ENCODE assay signal across 8 mouse cellular contexts in genomic region chr17:8339666-8340374, GRCm38 (mm10). TPM values are rescaled to one million over a fixed set of nuclear protein-coding genes. Genes with fewer than 3 reads are reported as not detected.
A peak's percentile ranks its signal among the peaks of the same experiment; 100 is the strongest.
DNase-seq lines count a peak whose midpoint lies in the region; ATAC-seq and TF ChIP-seq lines count a peak whose summit lies in the region.

No protein-coding gene starts in this region.

- no peak for ATAC-seq in intestine, embryonic 16.5 days
- ATAC-seq in midbrain, postnatal 0 days (ENCODE audit: low FRiP score) = peak; percentile 73

- H3K27me3 ChIP-seq in embryonic facial prominence, embryonic 10.5 days (replicated peaks; ENCODE audit: low read depth, poor library complexity, severe bottlenecking) = peaks cover 65% of the 10 kb centered on the region
- H3K27me3 ChIP-seq in intestine, embryonic 16.5 days (replicated peaks; ENCODE audit: control insufficient read depth, insufficient read depth, low read length) = peaks cover 36% of the 10 kb centered on the region
- H3K27me3 ChIP-seq in midbrain, postnatal 0 days (ENCODE audit: insufficient read depth, low read length) = no peaks in the 10 kb centered on the region

- DNase-seq in kidney, postnatal 10 days = peak; percentile 18
- DNase-seq in kidney, postnatal 36 days = no peak
- DNase-seq in embryonic facial prominence, embryonic 10.5 days (ENCODE audit: low spot score) = no peak
- DNase-seq in midbrain, postnatal 0 days (ENCODE audit: low spot score) = peak; percentile 90
- no peak for DNase-seq in ovary, postnatal 14 days (ENCODE audit: low spot score)
- no peak for DNase-seq in urinary bladder, postnatal 10 days (ENCODE audit: low spot score)
- DNase-seq in gastrocnemius, postnatal 4 days (ENCODE audit: low spot score in 2 of 2) = no peak

- H3K9me3 ChIP-seq in embryonic facial prominence, embryonic 10.5 days = no peaks in the 10 kb centered on the region
- H3K9me3 ChIP-seq in intestine, embryonic 16.5 days (ENCODE audit: control insufficient read depth, low read length) = no peaks in the 10 kb centered on the region; the same call in 1 of the 2 replicates
- H3K9me3 ChIP-seq in midbrain, postnatal 0 days (ENCODE audit: low read length) = no peaks in the 10 kb centered on the region

- H3K36me3 ChIP-seq in embryonic facial prominence, embryonic 10.5 days (replicated peaks) = no peaks in the 10 kb centered on the region
- no peaks in the 10 kb centered on the region for H3K36me3 ChIP-seq in intestine, embryonic 16.5 days (ENCODE audit: control insufficient read depth, insufficient read depth, low read length)
- no peaks in the 10 kb centered on the region for H3K36me3 ChIP-seq in midbrain, postnatal 0 days (ENCODE audit: insufficient read depth, low read length)

- WGBS in embryonic facial prominence, embryonic 10.5 days = 26% methylated on average over 8 of the region's 8 CpGs
- WGBS in intestine, embryonic 16.5 days = 28% methylated on average over 8 of the region's 8 CpGs
- WGBS in midbrain, postnatal 0 days = 11% methylated on average over 8 of the region's 8 CpGs

- TF ChIP-seq CTCF in midbrain, postnatal 0 days (IDR thresholded peaks at IDR 0.05) = no peak

- H3K4me2 ChIP-seq in intestine, embryonic 16.5 days (ENCODE audit: low read depth, low read length) = peak overlapping the region; percentile 99; the same call in 1 of the 2 replicates
- peak overlapping the region; percentile 98 for H3K4me2 ChIP-seq in midbrain, postnatal 0 days (ENCODE audit: low read depth, low read length, poor library complexity, severe bottlenecking)

- H3K4me1 ChIP-seq in embryonic facial prominence, embryonic 10.5 days = peaks cover 19% of the 10 kb centered on the region
- peaks cover 14% of the 10 kb centered on the region; the same call in 1 of the 2 replicates for H3K4me1 ChIP-seq in intestine, embryonic 16.5 days (ENCODE audit: control insufficient read depth, insufficient read depth, low read length)
- H3K4me1 ChIP-seq in midbrain, postnatal 0 days (ENCODE audit: insufficient read depth, low read length) = peaks cover 22% of the 10 kb centered on the region

- H3K9ac ChIP-seq in intestine, embryonic 16.5 days (ENCODE audit: low read depth, low read length) = no peak overlapping the region
- peak overlapping the region; percentile 95 for H3K9ac ChIP-seq in midbrain, postnatal 0 days (replicated peaks; ENCODE audit: low read length, poor library complexity, severe bottlenecking)

- H3K4me3 ChIP-seq in embryonic facial prominence, embryonic 10.5 days = peak overlapping the region; percentile 65
- H3K4me3 ChIP-seq in intestine, embryonic 16.5 days (ENCODE audit: low read length) = no peak overlapping the region
- H3K4me3 ChIP-seq in midbrain, postnatal 0 days (ENCODE audit: low read depth, low read length) = peak overlapping the region; percentile 75

- no peak overlapping the region for H3K27ac ChIP-seq in embryonic facial prominence, embryonic 10.5 days (replicated peaks)
- no peak overlapping the region for H3K27ac ChIP-seq in intestine, embryonic 16.5 days (ENCODE audit: low read length)
- peak overlapping the region; percentile 95 for H3K27ac ChIP-seq in midbrain, postnatal 0 days (ENCODE audit: low read depth, low read length)

RNA-seq across cellular contexts. Expression of gene Prr18, which starts 2.6 kb away (rescaled TPM):
- polyA plus RNA-seq in embryonic facial prominence, embryonic 10.5 days (2016; fragmentation: Nextera tagmentation; extraction: Ambion mirVana) = 0.32 and 0.33 TPM in 2 replicates
- polyA plus RNA-seq in intestine, embryonic 16.5 days (2015; fragmentation: Nextera tagmentation; extraction: Ambion mirVana) = 0.17 and 0.20 TPM in 2 replicates
- 29.8 and 31.5 TPM in 2 replicates for total RNA-seq in midbrain, postnatal 0 days (2014; rRNA removed)
- polyA plus RNA-seq in midbrain, postnatal 0 days (2015; fragmentation: Nextera tagmentation; extraction: Ambion mirVana) = 15.7 and 15.9 TPM in 2 replicates
- total RNA-seq in gastrocnemius, postnatal 4 days (2021) = under 1 TPM; 0.12 to 0.18 TPM

RNA-seq across cellular contexts. Expression of gene T2, which starts 16.0 kb away (rescaled TPM):
- polyA plus RNA-seq in embryonic facial prominence, embryonic 10.5 days (2016; fragmentation: Nextera tagmentation; extraction: Ambion mirVana) = 0.35 and 0.87 TPM in 2 replicates
- polyA plus RNA-seq in intestine, embryonic 16.5 days (2015; fragmentation: Nextera tagmentation; extraction: Ambion mirVana) = 0.22 and 0.24 TPM in 2 replicates
- total RNA-seq in midbrain, postnatal 0 days (2014; rRNA removed) = 0.38 and 2.1 TPM in 2 replicates
- polyA plus RNA-seq in midbrain, postnatal 0 days (2015; fragmentation: Nextera tagmentation; extraction: Ambion mirVana) = 0.81 and 0.90 TPM in 2 replicates
- total RNA-seq in gastrocnemius, postnatal 4 days (2021) = not detected

RNA-seq across cellular contexts. Expression of gene Sft2d1, which starts 28.9 kb away (rescaled TPM):
- polyA plus RNA-seq in embryonic facial prominence, embryonic 10.5 days (2016; fragmentation: Nextera tagmentation; extraction: Ambion mirVana) = 60.7 and 63.5 TPM in 2 replicates
- 91.7 and 92.5 TPM in 2 replicates for polyA plus RNA-seq in intestine, embryonic 16.5 days (2015; fragmentation: Nextera tagmentation; extraction: Ambion mirVana)
- total RNA-seq in midbrain, postnatal 0 days (2014; rRNA removed) = 113 and 130 TPM in 2 replicates
- polyA plus RNA-seq in midbrain, postnatal 0 days (2015; fragmentation: Nextera tagmentation; extraction: Ambion mirVana) = 221 and 235 TPM in 2 replicates
- total RNA-seq in gastrocnemius, postnatal 4 days (2021) = 10 to 100 TPM; 25.0 to 29.1 TPM

RNA-seq across cellular contexts. Expression of gene Mpc1, which starts 57.1 kb away (rescaled TPM):
- polyA plus RNA-seq in embryonic facial prominence, embryonic 10.5 days (2016; fragmentation: Nextera tagmentation; extraction: Ambion mirVana) = 70.1 and 82.5 TPM in 2 replicates
- polyA plus RNA-seq in intestine, embryonic 16.5 days (2015; fragmentation: Nextera tagmentation; extraction: Ambion mirVana) = 223 and 235 TPM in 2 replicates
- total RNA-seq in midbrain, postnatal 0 days (2014; rRNA removed) = 306 and 314 TPM in 2 replicates
- 494 and 535 TPM in 2 replicates for polyA plus RNA-seq in midbrain, postnatal 0 days (2015; fragmentation: Nextera tagmentation; extraction: Ambion mirVana)
- total RNA-seq in gastrocnemius, postnatal 4 days (2021) = 100 to 1,000 TPM; 157 to 162 TPM

Comparison
In these comparisons a context has a peak if more than half of its experiments do, and no peak if none do; other contexts are left out.
1. DNase-seq: peak in kidney, postnatal 10 days (single experiment) and midbrain, postnatal 0 days (single experiment); none in kidney, postnatal 36 days (0 of 2), embryonic facial prominence, embryonic 10.5 days (single experiment), ovary, postnatal 14 days (single experiment), urinary bladder, postnatal 10 days (single experiment) and gastrocnemius, postnatal 4 days (0 of 2).
2. RNA of gene Prr18, which starts 2.6 kb away (polyA plus RNA-seq): 15.7 to 15.9 TPM in midbrain, postnatal 0 days; 0.32 to 0.33 TPM in embryonic facial prominence, embryonic 10.5 days and 0.17 to 0.20 TPM in intestine, embryonic 16.5 days; every median in the first group is over 10 times any median in the second.